Mouse (Mus musculus): ENCODE measurements around the gene Plscr2.

Gene Plscr2

DNA sequence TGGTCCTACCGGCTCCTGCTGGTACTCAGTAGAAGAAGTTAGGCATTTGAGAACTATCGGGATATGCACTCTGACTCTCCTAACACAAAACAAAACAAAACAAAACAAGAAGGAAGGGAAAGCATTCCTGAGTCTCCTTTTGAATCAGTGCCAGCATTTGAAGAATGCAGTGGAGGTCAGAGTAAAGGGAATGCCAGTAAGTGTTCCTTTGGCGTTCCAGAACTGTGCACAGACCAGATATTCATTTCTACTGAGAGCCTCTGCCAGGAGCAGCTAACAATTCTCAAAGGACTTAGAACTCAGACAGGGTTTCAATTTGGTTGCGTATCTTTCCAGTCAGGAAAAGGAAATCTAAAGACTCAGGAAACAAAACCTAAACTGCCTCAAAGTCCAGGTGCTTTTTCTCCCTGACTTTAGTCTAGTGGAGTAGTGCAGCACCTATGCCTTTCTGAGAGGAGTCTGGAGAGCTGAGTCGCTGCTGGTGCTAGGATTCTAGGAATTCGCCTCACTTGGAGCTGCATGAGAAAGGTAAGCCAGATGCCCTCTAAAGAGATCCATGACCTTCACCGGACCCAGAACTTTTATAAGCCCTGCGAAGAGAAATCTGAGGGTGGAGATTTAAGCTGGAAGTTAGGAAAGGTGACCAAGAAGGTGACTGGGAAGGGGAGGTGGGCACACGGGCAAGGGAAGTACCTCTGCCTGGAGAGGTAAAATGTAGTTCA lies at the start of gene Plscr2:
Gene Plscr2, plus strand, starts transcription at position 117 of the 722 bp plus-strand sequence.
- in situ Hi-C loops (cut with MseI, MboI) = no loop called here

DNA sequence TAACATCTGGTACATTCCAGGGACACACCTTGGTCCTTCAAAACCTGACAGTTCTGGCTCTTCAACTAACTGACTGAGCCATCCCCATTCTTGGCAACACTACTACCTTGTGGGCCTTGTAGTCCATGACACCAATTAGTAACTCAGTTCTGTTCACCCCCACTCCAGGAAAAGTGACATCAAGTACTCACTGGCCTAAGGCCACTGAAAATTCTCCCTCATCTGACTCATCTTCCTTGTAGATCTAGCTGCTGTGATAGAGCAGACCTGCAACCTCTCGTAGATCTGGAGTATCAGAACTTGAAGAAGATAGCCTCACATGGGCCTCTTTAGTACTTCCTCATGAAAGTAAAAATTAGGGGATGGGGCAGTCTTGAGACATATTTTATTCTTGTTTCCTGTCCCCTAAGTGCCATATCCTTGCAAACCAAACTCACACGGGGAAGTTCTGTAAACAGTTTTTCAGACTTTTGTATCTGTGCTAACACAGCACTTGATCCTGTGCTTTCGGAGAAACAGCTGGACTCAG lies 49.2 kb upstream of the Plscr2 start:
- in situ Hi-C loops (cut with MseI, MboI) = no loop called here

DNA sequence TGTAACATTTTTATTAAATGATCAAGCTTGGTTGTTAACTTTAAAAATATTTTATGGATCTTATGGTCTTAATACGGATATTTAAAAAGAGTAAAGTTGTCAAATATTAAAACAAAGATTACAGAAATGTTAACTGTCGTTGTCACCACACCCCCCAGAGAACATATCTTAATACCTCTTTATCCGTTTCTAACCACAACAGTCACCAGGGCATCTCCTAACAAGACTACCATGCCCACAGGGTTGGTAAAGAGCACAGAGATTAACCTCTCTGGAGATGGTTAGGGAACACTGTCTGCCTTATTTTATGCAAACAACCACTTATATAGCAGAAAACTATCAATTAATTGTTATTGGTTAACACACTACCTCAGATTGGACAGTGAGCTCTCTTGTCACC lies 48.6 kb upstream of the Plscr2 start:
- in situ Hi-C loops (cut with MseI, MboI) = no loop called here

DNA sequence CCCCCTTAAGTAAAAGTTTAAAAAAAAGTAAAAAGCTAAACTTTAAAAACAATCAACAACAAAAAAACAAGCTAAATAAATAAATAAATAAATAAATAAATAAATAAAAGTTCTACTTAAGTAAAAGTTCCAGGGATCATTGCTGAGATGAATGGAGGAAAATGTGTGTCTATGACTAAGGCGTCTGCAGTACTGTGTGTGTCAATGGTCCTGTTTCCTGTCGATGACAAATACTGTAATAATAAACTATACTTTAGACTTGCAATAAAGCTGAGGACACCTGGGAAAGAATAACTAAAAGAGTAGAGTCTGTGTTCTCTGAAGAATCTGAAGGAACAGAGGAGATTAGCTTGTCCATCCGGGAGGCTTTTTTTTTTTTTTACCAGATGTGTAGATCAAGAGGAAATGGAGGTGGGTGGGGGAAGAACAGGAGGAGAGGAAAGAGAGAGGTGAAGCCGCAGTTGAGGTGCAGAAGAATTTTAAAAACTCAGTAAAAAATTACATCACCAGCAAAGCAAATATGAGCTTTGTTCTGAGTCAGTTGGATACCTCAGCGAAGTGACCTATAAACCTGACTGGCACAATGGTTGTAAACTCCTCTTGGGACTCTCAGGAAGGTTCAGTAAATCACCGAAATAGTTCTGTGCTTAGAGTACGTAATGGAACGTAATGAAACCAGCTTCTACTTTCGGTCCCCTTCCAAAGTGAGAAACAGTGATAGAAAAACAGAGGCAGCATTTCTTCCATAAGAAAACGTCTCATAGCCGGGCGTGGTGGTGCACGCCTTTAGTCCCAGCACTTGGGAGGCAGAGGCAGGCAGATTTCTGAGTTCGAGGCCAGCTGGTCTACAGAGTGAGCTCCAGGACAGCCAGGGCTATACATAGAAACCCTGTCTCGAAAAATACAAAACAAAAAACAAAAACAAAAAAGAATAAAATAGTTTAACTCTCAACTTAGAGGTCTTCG lies 46.3 kb upstream of the Plscr2 start:
- in situ Hi-C loops (cut with MseI, MboI) = no loop called here

DNA sequence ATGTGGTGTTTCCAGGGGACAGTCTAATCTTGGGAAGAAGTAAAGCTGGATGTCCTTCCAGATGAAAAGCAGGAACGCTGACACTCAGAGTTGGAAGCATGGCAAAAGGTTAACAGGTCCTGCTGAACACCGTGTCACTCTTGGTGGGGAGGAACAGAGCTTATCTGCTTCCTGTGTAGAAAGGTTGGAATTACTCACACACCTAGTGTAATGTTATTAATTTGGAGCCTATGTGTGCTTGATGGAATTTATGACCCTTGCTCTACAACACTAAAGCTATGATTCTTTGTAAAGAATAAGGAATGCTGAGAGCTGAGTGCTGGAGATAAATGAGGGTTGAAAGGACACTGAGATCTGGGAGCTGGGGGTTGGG lies 45.6 kb upstream of the Plscr2 start:
- in situ Hi-C loops (cut with MseI, MboI) = no loop called here

DNA sequence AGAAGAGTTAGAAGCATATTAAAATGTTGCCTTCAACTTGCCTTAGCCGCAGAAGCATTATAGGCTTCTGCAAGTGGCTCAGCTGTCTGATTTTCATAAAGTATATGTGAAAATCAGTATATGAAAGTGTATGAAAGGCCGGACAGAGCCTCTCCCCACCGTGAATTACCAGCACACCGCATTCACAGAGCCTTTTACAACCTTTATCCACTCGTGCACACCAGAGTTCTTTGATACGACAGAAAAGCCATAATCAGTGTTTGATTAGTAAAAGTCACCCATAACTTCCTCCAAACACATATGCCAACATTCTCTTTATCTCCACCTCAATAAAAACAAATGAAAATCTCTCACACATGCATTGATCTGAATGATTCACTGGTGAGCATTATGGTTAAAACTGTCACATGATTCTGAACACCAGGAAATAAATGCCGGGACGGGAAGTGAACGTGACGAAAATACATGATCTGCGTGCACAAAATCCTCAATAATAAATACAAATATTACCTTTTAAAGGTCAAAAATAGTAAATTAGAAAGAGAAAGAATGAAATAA lies 40.4 kb upstream of the Plscr2 start:
- in situ Hi-C loops (cut with MseI, MboI) = no loop called here

DNA sequence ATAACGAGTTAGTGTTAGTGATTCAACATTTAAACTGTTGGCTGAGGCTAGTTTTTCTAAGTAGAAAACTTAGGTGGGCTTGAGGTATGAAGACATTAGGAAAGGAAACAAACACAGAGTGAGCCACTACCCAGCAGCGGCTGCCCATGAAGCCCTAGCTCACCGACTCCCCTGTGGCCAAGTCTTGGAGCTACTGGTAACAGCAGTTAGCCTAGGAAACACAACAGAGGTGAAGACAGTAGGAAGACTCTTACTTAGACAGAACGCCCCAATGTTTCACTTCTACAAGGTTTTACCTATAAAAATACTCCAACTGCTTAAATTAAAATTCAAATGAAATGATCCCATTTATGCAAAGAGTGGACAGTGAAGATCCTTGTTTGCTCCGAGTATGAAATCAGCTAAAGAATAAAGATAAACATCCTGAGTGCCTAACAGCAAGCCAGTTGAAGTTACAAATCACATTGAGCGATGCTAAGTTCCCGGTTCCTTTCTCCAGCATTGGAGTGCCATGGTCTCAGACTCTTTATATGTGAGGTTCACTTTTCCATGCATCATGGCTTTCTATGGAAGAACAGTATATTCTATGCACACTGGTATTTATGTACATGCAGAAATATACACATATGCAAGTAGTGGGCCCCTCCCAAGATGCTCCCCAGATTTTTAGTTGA lies 26.5 kb upstream of the Plscr2 start:
- in situ Hi-C loops (cut with MseI, MboI) = no loop called here

DNA sequence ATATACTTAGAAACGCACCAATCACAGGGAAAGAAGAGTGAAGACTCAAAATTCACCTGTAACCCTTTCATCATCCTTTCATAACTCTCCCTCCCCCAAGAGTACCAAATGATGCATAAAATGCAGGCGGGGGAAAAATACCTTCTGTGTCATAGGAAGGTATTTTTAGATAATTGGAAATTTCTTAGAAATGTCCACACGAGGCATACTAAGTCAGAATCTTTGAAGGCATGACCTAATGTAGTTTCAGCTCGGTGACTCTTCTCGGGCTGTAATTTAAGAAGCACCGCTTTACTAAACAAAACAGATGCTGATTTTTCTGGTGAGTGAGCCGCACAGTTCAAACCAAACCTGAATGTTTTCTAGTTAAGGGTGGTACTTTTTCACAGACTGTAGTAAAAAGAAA lies 26.0 kb upstream of the Plscr2 start, which contains the start of gene Plscr1:
Gene Plscr1, plus strand, starts transcription at position 304 of the 406 bp plus-strand sequence.
- in situ Hi-C loops (cut with MseI, MboI) = no loop called here

DNA sequence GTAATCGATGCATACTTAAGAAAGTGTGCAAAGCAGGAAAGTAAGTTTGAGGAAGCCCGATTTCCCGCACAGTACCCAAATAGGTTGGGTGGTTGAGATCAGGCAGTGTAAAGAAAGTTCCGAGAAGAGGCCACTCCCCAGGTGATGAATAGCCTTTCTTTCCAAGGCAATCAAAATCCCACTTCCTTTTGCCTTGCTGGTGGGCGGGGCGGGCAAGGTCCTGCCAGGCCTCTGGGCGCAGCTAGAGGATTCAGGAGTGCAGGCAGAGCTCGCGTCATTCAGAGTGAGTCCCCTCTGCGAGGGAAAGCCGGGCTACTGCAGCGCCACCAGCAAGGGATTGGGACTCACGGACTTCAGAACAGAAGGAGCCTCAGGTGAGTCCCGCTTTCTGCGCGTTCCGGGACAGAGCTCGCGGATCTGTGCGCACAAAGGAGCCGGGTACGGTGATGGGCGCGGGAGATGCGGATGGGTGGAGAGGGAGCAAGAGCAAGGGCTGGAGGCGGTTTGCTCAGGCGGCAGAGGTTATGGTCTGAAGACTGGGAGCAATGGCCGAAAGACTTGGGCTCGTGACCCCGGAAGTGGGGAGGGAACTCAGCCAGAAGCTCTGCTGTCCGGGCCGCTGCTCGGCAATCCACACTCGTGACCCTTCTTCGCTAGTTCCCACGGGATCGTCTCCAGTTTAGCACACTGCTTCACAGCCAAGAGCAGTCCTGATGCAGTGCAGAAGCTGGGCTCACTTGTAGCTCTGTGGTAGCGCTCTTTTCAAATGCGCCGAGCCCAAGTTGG lies 25.2 kb upstream of the Plscr2 start:
- in situ Hi-C loops (cut with MseI, MboI) = no loop called here

DNA sequence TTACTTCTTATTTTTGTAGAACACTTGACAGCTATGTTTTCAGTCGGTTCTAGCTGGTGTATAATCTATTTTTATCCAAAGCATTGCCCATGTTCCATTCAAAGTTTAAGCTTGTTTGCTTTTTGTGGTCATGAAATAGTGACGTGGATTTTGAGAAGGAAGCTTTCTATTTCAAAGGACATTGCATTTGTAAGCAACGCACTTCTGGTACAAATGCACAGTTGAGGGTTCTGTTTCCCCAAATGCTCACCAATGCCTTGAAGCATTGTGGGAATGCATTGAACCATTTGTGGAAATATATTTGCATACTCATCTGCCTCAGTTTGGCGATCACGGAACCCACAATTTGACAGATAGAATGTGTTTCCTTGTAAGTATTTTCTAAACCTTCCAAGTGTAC lies 22.7 kb upstream of the Plscr2 start:
- in situ Hi-C loops (cut with MseI, MboI) = no loop called here

DNA sequence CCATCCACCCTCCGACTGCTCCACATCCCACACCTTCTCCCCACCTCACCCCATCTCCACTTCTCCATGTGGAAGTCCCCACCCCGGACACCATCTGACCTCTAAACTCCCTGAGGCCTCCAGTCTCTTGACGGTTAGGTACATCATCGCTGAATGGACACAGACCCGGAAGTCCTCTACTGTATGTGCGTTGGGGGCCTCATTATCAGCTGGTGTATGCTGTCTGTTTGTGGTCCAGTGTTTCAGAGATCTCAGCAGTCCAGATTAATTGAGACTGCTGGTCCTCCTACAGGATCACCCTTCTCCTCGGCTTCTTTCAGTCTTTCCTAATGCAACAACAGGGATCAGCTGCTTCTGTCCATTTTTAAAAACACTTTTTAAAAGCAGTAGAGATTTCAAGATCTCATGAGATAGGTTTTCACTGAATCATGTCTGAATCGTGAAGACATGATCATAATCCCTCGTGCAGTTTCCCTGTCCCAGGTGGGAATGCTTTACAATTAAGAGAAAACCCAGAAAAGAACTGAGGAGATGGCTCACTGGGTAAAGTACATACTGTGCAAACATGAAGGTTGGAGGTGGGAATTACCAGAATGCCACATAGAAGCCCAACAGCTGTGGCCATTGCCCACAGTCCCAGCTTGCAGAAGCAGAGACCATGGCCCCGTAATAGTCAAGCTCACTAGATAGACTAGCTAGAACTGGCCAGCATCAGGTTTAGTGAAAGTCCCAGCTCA lies 21.6 kb upstream of the Plscr2 start:
- in situ Hi-C loops (cut with MseI, MboI) = no loop called here

DNA sequence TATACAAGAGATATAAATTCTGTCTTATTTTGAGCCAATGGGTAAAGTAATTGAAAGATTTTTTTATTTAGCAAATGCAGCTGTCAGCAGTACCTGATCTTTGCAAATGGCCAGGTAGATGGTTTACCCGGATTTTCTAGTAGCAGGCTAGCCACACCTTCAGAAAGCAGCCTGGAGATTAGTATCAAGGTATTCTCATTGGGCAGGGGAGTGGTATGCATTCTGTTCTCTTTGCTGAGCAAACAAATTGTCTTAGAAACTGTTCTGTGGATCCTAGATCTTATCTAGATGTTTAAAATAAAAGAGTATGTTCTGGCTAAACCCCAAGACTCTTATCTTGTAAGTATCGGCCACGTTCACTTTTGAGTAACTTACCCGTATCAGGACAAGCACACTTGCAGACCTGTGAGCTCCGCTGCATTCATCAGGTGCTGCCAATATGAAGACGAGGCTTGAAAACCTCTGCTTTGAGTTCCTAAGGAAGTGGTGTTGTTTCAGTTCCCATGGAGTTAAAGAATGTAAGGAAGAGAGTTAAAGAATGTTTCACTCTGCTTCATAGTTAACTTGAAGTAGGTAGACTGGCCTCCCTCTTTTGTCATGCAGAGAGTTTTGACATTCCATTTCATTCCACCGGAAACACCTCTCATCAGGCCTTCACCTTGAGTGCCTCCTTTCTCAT lies 14.8 kb upstream of the Plscr2 start:
- in situ Hi-C loops (cut with MseI, MboI) = no loop called here

DNA sequence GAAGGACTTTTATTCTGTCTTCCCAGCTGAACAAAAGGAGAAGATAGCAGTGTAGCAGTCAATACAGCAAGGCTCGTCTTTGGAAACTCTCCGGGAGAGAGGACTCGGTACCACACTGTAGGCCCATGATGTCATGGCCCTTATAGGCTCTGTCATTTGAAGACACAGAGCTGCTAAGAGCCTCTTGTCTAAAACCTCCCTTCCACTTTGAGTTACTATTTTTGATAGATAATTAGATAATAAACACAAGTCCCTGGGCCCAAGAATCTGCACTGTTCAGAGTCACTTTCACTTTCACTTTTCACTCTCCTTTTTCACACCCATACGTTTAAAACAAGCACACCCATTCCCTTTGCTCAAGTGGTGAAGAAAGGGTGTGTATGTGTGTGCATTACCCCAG lies 9.7 kb upstream of the Plscr2 start:
- in situ Hi-C loops (cut with MseI, MboI) = no loop called here

DNA sequence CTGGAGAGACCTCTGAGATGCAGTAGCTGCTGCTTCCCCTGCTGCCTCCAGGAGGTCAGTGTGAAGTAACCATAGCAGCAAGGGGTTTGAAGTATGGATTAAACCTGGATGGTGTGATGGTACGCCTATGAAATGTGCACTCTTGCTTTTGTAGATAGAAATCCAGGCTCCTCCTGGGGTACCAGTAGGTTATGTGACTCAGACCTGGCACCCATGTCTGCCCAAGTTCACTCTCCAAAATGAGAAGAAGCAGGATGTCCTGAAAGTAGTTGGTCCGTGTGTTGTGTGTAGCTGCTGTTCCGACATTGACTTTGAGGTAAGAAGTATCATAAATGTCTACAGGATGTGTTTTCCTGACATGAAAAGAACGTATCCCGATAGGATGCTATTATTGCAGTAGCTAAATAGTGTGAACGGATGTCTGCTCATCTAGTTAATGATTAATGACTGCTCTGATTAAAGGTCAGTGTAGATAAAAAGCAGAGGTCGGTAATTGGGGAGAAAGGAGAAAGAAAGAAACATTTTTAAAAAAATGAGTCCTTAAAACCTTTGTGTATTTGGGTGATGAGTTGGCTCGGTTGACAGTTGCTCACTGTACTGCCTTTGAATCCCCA lies 8.7 kb upstream of the Plscr2 start:
- in situ Hi-C loops (cut with MseI, MboI) = no loop called here

DNA sequence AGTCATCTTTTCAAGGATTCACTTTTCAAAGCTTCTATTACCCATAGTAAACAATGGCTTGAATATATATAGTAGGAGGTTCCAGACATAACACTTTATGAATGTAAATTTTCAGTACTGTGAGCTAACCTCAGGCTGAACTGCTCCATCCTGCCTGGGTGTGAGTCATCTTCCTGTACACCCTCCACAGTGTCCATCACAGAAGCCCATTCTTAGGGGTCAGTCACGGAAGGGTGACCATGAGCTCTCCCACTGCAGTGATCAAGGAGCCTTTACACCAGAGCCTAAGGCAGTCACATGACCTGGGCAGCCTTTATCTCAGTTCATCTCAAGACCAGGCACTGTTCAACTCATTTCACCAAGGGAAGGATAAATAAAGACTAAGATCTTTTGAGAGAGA lies 7.7 kb upstream of the Plscr2 start:
- in situ Hi-C loops (cut with MseI, MboI) = no loop called here

DNA sequence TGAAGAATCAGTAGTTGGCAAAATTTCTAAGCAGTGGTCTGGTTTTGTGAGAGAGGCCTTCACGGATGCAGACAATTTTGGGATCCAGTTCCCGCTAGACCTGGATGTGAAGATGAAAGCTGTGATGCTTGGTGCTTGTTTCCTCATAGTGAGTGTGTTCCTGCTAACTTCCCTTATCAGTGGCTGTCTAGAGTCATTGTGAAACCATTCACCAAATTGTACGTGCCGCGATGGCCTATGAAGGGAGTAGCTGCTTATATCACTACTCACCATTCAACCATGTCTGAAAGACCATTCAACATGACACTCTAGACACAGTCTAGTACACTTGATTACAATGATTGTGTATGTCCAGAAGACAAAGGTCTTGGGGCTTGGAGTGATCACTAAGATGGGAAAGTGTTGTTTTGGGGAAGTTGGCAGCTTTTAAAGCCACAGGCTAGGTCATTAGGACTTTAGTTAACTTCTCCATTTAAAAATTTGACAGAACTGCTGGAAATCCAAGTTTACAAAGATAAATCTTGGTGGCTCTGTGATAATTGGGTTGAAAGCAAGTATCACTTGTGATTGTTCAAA lies 5.5 kb upstream of the Plscr2 start:
- in situ Hi-C loops (cut with MseI, MboI) = no loop called here

DNA sequence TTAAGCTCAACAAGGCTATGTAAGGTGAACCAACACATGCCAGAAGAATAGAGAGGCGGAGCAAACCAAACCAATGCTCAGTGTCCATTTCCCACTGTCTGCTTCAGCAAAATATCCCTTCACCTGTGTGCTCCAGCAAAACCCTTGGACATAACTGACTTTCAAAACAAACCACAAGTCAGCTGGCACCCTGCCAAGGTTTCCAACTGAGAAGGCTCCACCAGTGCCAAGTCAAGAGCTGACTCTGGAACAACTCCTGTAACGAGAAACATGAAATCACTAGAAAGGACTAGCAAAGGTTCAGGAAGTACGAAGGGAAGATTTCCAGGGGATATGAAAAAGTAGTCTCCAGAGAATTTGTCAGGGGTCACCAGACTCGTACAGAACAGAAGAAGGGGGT lies 4.5 kb upstream of the Plscr2 start:
- in situ Hi-C loops (cut with MseI, MboI) = no loop called here

DNA sequence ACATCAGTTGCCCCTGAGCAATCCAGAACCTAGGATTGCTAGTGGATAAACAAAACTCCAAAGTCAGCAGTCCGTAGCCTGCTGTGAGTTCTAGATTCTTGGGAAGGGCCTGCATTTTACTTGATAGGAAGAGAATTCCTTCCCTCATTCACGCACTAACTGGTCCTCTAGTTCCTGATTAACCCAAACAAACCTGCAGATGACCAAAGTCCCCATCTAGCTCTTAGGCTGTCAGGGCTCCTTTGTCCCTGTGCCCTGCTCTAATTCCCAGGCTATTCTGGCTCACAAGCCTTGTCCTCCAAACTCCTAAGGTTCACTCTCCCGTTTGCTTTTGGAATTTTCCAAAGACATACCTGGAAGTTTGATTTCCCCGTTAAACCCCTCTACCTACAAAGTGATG lies 2.8 kb upstream of the Plscr2 start:
- in situ Hi-C loops (cut with MseI, MboI) = no loop called here

DNA sequence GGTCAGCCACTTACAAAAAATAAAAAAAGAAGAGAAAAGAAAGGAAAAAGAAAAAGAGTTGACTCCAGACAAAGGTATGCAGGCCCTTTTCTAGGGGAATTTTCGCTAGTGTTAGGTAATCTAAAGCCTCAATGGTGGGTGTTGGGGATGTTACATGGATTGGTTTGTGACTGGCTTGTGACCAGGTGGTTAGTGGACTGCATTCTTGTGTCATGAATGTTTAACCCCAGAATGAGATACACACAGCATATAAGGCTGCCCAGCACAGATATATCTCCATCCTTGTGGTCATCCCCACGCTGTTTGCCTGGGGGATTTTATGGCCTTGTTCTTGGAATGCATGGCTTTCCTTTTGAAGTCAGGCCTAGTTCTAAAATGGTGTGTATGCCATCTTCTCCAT lies 2.1 kb upstream of the Plscr2 start:
- in situ Hi-C loops (cut with MseI, MboI) = no loop called here

Data from mouse trophoblast stem cell (cell line).